Mouse (Mus musculus): ENCODE measurements around the gene Clic6. TPM values are rescaled to one million over a fixed set of nuclear protein-coding genes. Genes with fewer than 3 reads are reported as not detected.

The Clic6 gene
- polyA plus RNA-seq, 1 experiment: not detected

DNA sequence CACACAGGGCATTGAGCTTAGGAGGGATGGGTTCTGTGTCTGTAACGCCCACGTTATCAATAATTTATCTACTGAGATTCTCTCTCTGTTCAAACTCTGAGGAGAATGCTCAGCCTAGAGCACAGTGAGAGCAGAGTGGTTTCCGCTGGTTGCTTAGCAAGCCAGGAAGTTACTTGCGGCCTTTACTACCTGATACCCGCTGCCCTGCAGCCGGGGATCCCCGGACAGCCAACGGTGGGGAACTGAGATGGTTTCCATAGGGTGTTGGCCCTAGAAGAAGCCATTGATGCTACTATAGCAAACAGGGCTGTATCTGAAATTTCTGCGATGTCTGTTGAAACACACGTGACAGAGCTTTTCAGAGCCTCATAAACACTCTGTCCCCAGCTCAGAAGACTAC is 90.3 kb downstream of the Clic6 start:
- H3K36me3 ChIP-seq (ENCODE audit: control insufficient read depth, insufficient read depth): no peaks in the 10 kb centered on the region
- TF ChIP-seq TCF12 (IDR thresholded peaks at IDR 0.05; ENCODE audit: insufficient read depth, poor library complexity, severe bottlenecking): no peak
- TF ChIP-seq USF1 (IDR thresholded peaks at IDR 0.05; ENCODE audit: low read depth): no peak
- TF ChIP-seq SRF (IDR thresholded peaks at IDR 0.05; ENCODE audit: control insufficient read depth, insufficient read length, low read depth): no peak
- no peak for TF ChIP-seq POLR2A (IDR thresholded peaks at IDR 0.05; ENCODE audit: insufficient read length, low read depth)
- no peak for TF ChIP-seq POLR2AphosphoS2 (IDR thresholded peaks at IDR 0.05; ENCODE audit: insufficient read length, low read depth)
- no peak for TF ChIP-seq E2F4 (IDR thresholded peaks at IDR 0.05; ENCODE audit: insufficient read depth)
- no peak for TF ChIP-seq MYOG (IDR thresholded peaks at IDR 0.05; ENCODE audit: control insufficient read depth in 1 of 3, insufficient read depth in 1 of 3, insufficient read length in 2 of 3, low read depth in 2 of 3)
- TF ChIP-seq CEBPB (IDR thresholded peaks at IDR 0.05; ENCODE audit: insufficient read depth, poor library complexity, severe bottlenecking): no peak
- TF ChIP-seq MYOD1 (IDR thresholded peaks at IDR 0.05; ENCODE audit: control insufficient read depth in 1 of 3, insufficient read length in 2 of 3, low read depth in 2 of 3): no peak
- TF ChIP-seq MAX (IDR thresholded peaks at IDR 0.05; ENCODE audit: low read depth): no peak
- no peak for TF ChIP-seq TCF3 (IDR thresholded peaks at IDR 0.05; ENCODE audit: insufficient read length, low read depth)
- no peak for TF ChIP-seq REST (IDR thresholded peaks at IDR 0.05; ENCODE audit: insufficient read depth, insufficient read length)
- no peaks in the 10 kb centered on the region for H3K27me3 ChIP-seq (ENCODE audit: control insufficient read depth, insufficient read depth, insufficient read length)
- H3K4me2 ChIP-seq (ENCODE audit: low read depth): no peak overlapping the region
- H3ac ChIP-seq (ENCODE audit: control insufficient read depth, insufficient read length): no peak overlapping the region
- H3K4me3 ChIP-seq: no peak overlapping the region
- no peaks in the 10 kb centered on the region for H3K79me2 ChIP-seq (ENCODE audit: control insufficient read depth, insufficient read depth)

DNA sequence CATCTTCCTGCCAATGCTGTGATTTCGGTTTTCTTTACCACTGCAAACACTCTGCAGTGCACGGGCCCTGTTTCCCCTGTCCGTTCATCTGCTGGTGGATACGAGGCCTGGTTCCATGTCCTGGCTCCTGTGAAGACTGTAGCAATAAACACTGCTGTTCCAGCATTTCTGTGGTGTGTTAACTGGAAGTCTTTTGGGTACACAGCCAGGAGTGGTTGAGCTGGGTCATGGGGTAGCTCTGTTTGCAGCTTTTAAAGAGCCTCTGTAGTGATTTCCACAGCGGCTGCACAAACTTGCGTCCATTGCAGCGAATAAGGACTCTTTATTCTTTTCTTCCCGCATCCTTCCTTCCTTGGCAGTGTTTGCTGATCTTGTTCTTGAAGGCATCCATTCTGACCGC is 91.8 kb downstream of the Clic6 start:
- TF ChIP-seq USF1 (IDR thresholded peaks at IDR 0.05; ENCODE audit: low read depth): no peak
- TF ChIP-seq TCF12 (IDR thresholded peaks at IDR 0.05; ENCODE audit: insufficient read depth, poor library complexity, severe bottlenecking): no peak
- no peak for TF ChIP-seq POLR2A (IDR thresholded peaks at IDR 0.05; ENCODE audit: insufficient read length, low read depth)
- TF ChIP-seq POLR2AphosphoS2 (IDR thresholded peaks at IDR 0.05; ENCODE audit: insufficient read length, low read depth): no peak
- TF ChIP-seq E2F4 (IDR thresholded peaks at IDR 0.05; ENCODE audit: insufficient read depth): no peak
- TF ChIP-seq MYOD1 (IDR thresholded peaks at IDR 0.05; ENCODE audit: control insufficient read depth in 1 of 3, insufficient read length in 2 of 3, low read depth in 2 of 3): no peak
- no peak for TF ChIP-seq MAX (IDR thresholded peaks at IDR 0.05; ENCODE audit: low read depth)
- TF ChIP-seq CEBPB (IDR thresholded peaks at IDR 0.05; ENCODE audit: insufficient read depth, poor library complexity, severe bottlenecking): no peak
- no peak for TF ChIP-seq MYOG (IDR thresholded peaks at IDR 0.05; ENCODE audit: control insufficient read depth in 1 of 3, insufficient read depth in 1 of 3, insufficient read length in 2 of 3, low read depth in 2 of 3)
- no peak for TF ChIP-seq TCF3 (IDR thresholded peaks at IDR 0.05; ENCODE audit: insufficient read length, low read depth)
- TF ChIP-seq REST (IDR thresholded peaks at IDR 0.05; ENCODE audit: insufficient read depth, insufficient read length): no peak
- no peak for TF ChIP-seq SRF (IDR thresholded peaks at IDR 0.05; ENCODE audit: control insufficient read depth, insufficient read length, low read depth)
- Histone ChIP-seq H3ac (ENCODE audit: control insufficient read depth, insufficient read length) (no peak overlapping the region), H3K27me3 (ENCODE audit: control insufficient read depth, insufficient read depth, insufficient read length) (no peaks in the 10 kb centered on the region), H3K36me3 (ENCODE audit: control insufficient read depth, insufficient read depth) (no peaks in the 10 kb centered on the region), H3K4me3 (no peak overlapping the region), H3K4me2 (ENCODE audit: low read depth) (no peak overlapping the region), H3K79me2 (ENCODE audit: control insufficient read depth, insufficient read depth) (no peaks in the 10 kb centered on the region)

- Histone ChIP-seq H3K79me2 (ENCODE audit: control insufficient read depth, insufficient read depth) (no peaks in the 10 kb centered on the region), H3K36me3 (ENCODE audit: control insufficient read depth, insufficient read depth) (no peaks in the 10 kb centered on the region), H3ac (ENCODE audit: control insufficient read depth, insufficient read length) (no peak overlapping the region), H3K4me3 (no peak overlapping the region), H3K4me2 (ENCODE audit: low read depth) (no peak overlapping the region), H3K27me3 (ENCODE audit: control insufficient read depth, insufficient read depth, insufficient read length) (no peaks in the 10 kb centered on the region)
- TF ChIP-seq USF1 (IDR thresholded peaks at IDR 0.05; ENCODE audit: low read depth): no peak
- TF ChIP-seq MYOG (IDR thresholded peaks at IDR 0.05; ENCODE audit: control insufficient read depth in 1 of 3, insufficient read depth in 1 of 3, insufficient read length in 2 of 3, low read depth in 2 of 3): no peak
- no peak for TF ChIP-seq SRF (IDR thresholded peaks at IDR 0.05; ENCODE audit: control insufficient read depth, insufficient read length, low read depth)
- TF ChIP-seq TCF12 (IDR thresholded peaks at IDR 0.05; ENCODE audit: insufficient read depth, poor library complexity, severe bottlenecking): no peak
- TF ChIP-seq POLR2A (IDR thresholded peaks at IDR 0.05; ENCODE audit: insufficient read length, low read depth): no peak
- TF ChIP-seq E2F4 (IDR thresholded peaks at IDR 0.05; ENCODE audit: insufficient read depth): no peak
- no peak for TF ChIP-seq MYOD1 (IDR thresholded peaks at IDR 0.05; ENCODE audit: control insufficient read depth in 1 of 3, insufficient read length in 2 of 3, low read depth in 2 of 3)
- no peak for TF ChIP-seq REST (IDR thresholded peaks at IDR 0.05; ENCODE audit: insufficient read depth, insufficient read length)
- no peak for TF ChIP-seq TCF3 (IDR thresholded peaks at IDR 0.05; ENCODE audit: insufficient read length, low read depth)
- no peak for TF ChIP-seq POLR2AphosphoS2 (IDR thresholded peaks at IDR 0.05; ENCODE audit: insufficient read length, low read depth)
These were observed 93.5 kb downstream of the Clic6 start for GRCm38 (mm10) chr16:92578915-92579653.

GRCm38 (mm10) chr16:92580981-92581380 is 95.4 kb downstream of the Clic6 start:
- no peaks in the 10 kb centered on the region for H3K36me3 ChIP-seq (ENCODE audit: control insufficient read depth, insufficient read depth)
- TF ChIP-seq REST (IDR thresholded peaks at IDR 0.05; ENCODE audit: insufficient read depth, insufficient read length) (no peak), USF1 (IDR thresholded peaks at IDR 0.05; ENCODE audit: low read depth) (no peak), MYOG (IDR thresholded peaks at IDR 0.05; ENCODE audit: control insufficient read depth in 1 of 3, insufficient read depth in 1 of 3, insufficient read length in 2 of 3, low read depth in 2 of 3) (no peak), POLR2A (IDR thresholded peaks at IDR 0.05; ENCODE audit: insufficient read length, low read depth) (no peak), TCF12 (IDR thresholded peaks at IDR 0.05; ENCODE audit: insufficient read depth, poor library complexity, severe bottlenecking) (no peak), TCF3 (IDR thresholded peaks at IDR 0.05; ENCODE audit: insufficient read length, low read depth) (no peak), POLR2AphosphoS2 (IDR thresholded peaks at IDR 0.05; ENCODE audit: insufficient read length, low read depth) (no peak), E2F4 (IDR thresholded peaks at IDR 0.05; ENCODE audit: insufficient read depth) (no peak), CEBPB (IDR thresholded peaks at IDR 0.05; ENCODE audit: insufficient read depth, poor library complexity, severe bottlenecking) (no peak), SRF (IDR thresholded peaks at IDR 0.05; ENCODE audit: control insufficient read depth, insufficient read length, low read depth) (no peak), MAX (IDR thresholded peaks at IDR 0.05; ENCODE audit: low read depth) (no peak)
- no peaks in the 10 kb centered on the region for H3K79me2 ChIP-seq (ENCODE audit: control insufficient read depth, insufficient read depth)
- H3K4me3 ChIP-seq: no peak overlapping the region
- no peaks in the 10 kb centered on the region for H3K27me3 ChIP-seq (ENCODE audit: control insufficient read depth, insufficient read depth, insufficient read length)
- H3ac ChIP-seq (ENCODE audit: control insufficient read depth, insufficient read length): no peak overlapping the region
- no peak overlapping the region for H3K4me2 ChIP-seq (ENCODE audit: low read depth)

All from myocyte (in vitro differentiated cells).